Mouse (Mus musculus) hematopoietic stem cell, adult 5-6 weeks (primary cell): ENCODE measurements at regions not wholly inside any gene's neighbourhood (a gene's known extent, or its start where the extent isn't known, plus 50 kb on each side); places are given as distances from the start of the nearest gene placed in this dataset.

ENCODE experiments used
- ATAC-seq, 2 experiments: fragments of 125-278 bp in 1 of 2; replicated peaks in 1 of 2; 2 replicates each; pipeline ENCODE4 v1.8.0; 2016 to 2017; ENCODE audit warnings: inconsistent platforms in 2 of 2, mild to moderate bottlenecking in 2 of 2, moderate number of reproducible peaks in 2 of 2, low read depth in 1 of 2, moderate TSS enrichment in 1 of 2; ENCODE audit not compliant: low FRiP score in 2 of 2, poor library complexity in 2 of 2, severe bottlenecking in 2 of 2, insufficient read depth in 1 of 2, low TSS enrichment in 1 of 2

- no peak for ATAC-seq
These were observed 416.0 kb upstream of the Nudt12 start for GRCm38 (mm10) chr17:59429189-59429588.

GRCm38 (mm10) chr17:59421489-59421888 is 408.3 kb upstream of the Nudt12 start:
- no peak for ATAC-seq

GRCm38 (mm10) chr17:59409315-59409714 is 396.1 kb upstream of the Nudt12 start:
- no peak for ATAC-seq

GRCm38 (mm10) chr17:59404525-59404924 is 391.4 kb upstream of the Nudt12 start:
- no peak for ATAC-seq

GRCm38 (mm10) chr17:59397404-59397803 is 384.2 kb upstream of the Nudt12 start:
- no peak for ATAC-seq

GRCm38 (mm10) chr17:59383107-59383438 is 369.9 kb upstream of the Nudt12 start:
- ATAC-seq, result no peak

GRCm38 (mm10) chr17:59382225-59383106 is 369.3 kb upstream of the Nudt12 start:
- no peak for ATAC-seq

GRCm38 (mm10) chr17:59373505-59374106 is 360.4 kb upstream of the Nudt12 start:
- no peak for ATAC-seq

GRCm38 (mm10) chr17:59369624-59370541 is 356.7 kb upstream of the Nudt12 start:
- ATAC-seq, result no peak

GRCm38 (mm10) chr17:59365340-59365739 is 352.2 kb upstream of the Nudt12 start:
- ATAC-seq, result no peak

GRCm38 (mm10) chr17:59362110-59362509 is 348.9 kb upstream of the Nudt12 start:
- no peak for ATAC-seq

- ATAC-seq, result no peak
These were observed 347.9 kb upstream of the Nudt12 start for GRCm38 (mm10) chr17:59361119-59361518.

GRCm38 (mm10) chr17:59359503-59359902 is 346.3 kb upstream of the Nudt12 start:
- peak; percentile 89 to 91 for ATAC-seq

- ATAC-seq, result no peak
These were observed 332.4 kb upstream of the Nudt12 start for GRCm38 (mm10) chr17:59345526-59345925.

- peak; percentile 59 to 64; a peak in 2 of 4 replicates for ATAC-seq
These were observed 284.8 kb upstream of the Nudt12 start for GRCm38 (mm10) chr17:59297939-59298338.

GRCm38 (mm10) chr17:59281364-59281763 is 268.2 kb upstream of the Nudt12 start:
- peak; percentile 56 to 88; a peak in 3 of 4 replicates for ATAC-seq

- ATAC-seq, result no peak
These were observed 266.6 kb upstream of the Nudt12 start for GRCm38 (mm10) chr17:59279811-59280210.

GRCm38 (mm10) chr17:59269613-59270012 is 256.4 kb upstream of the Nudt12 start:
- ATAC-seq, result no peak
